Mouse (Mus musculus) cerebellum, postnatal 25 days (tissue): ENCODE measurements around the gene Krtap6-1.
"Not testable (repeated sequence)": the region's sequence is repeated elsewhere in the genome, so short reads cannot be mapped to it uniquely, and the experiment has no call there.

Experiments used
- DNase-seq, 2 experiments: peaks; one replicate each; pipeline ENCODE4 v3.0.0; 2021; ENCODE audit warnings: mixed read lengths in 2 of 2

The Krtap6-1 gene

DNA sequence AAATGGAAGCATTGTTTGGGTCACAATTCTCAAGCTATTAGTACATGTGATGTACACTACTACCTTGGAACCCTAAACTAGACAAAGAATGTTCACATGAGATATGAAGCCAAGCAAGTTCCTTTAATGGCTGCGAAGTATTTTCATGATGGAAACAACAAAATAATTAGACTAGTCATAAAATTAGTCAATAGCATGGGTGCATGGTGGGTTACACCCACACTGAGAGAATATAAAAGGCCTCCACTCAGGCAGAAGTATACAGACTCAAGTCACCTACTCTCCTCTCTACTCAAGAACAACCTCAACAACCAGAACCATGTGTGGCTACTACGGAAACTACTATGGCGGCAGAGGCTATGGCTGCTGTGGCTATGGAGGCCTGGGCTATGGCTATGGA, at the start of gene Krtap6-1:
Gene Krtap6-1 (plus strand): TSS at position 301 of the 400 bp plus-strand sequence.
- not testable (repeated sequence) for DNase-seq

GRCm38 (mm10) chr16:89010659-89011058, 20.8 kb upstream of the Krtap6-1 start, which contains the start of gene Krtap22-2:
TSS of gene Krtap22-2 (minus strand) at chr16:89010759.
- no peak for DNase-seq

DNA sequence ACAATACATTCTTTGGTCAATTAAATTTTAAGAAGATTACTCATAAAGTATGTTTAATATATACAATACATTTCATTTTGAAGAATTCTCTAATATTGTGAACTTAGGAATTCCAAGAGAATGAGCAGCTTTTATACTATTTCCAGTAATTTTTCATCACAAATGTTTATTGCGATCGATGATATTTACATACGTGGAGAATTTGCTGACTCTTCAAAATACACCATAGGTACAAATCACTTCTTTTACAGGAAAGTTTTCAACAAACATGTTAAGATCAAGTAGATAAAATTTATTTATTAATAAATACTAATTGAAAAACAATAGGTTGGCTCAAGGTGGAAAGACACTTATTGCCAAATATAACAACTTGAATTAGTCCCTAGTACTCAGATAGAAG, 17.5 kb upstream of the Krtap6-1 start:
- no peak for DNase-seq

DNA sequence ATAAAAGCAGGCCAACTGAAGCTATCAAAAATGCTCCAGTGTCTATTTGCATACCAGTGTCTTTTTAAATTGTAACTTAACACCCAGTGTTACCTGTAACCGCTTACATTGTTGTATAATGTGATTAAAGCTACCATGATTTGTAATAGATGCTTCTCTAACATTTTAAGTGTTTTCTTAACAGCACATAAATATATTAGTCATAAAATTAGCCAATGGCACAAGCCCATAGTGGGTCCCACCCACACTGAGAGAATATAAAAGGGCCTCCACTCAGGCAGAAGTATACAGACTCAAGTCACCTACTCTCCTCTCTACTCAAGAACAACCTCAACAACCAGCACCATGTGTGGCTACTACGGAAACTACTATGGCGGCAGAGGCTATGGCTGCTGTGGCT, 16.5 kb upstream of the Krtap6-1 start, which contains the start of gene Gm10229:
Gene Gm10229 (plus strand): TSS at position 301 of the 400 bp plus-strand sequence.
- not testable (repeated sequence) for DNase-seq

DNA sequence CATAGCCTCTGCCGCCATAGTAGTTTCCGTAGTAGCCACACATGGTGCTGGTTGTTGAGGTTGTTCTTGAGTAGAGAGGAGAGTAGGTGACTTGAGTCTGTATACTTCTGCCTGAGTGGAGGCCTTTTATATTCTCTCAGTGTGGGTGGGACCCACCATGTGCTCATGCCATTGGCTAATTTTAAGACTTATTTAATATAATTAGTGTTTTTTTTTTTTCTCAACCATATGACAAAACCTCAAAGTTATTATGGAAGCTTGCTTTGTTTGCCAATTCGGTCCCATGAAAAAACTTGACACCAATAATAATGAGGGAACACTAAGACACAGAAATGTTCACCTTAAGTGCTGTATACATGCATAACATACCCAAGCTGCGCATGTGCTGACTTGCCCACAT, 9.9 kb downstream of the Krtap6-1 start, which contains the start of gene Gm10228:
Gene Gm10228 (minus strand): TSS at position 101 of the 400 bp plus-strand sequence.
- not testable (repeated sequence) for DNase-seq

DNA sequence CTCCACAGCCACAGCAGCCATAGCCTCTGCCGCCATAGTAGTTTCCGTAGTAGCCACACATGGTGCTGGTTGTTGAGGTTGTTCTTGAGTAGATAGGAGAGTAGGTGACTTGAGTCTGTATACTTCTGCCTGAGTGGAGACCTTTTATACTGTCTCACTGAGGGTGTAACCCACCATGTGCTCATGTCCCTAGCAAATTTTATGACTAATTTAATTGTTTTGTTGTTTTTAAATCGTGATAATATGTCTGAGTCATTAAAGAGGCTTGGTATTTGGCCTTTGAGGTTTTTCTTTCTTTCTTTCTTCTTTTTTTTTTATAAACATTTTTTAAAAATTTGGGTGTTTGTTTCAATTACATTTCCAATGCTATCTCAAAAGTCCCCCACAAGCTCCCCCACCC, 16.3 kb downstream of the Krtap6-1 start, which contains the start of gene Krtap6-5:
Gene Krtap6-5 (minus strand): TSS at position 101 of the 400 bp plus-strand sequence.
- DNase-seq: no peak

- DNase-seq: not testable (repeated sequence)
Measured at GRCm38 (mm10) chr16:89063902-89064301, 32.4 kb downstream of the Krtap6-1 start, which contains the start of gene 1110025L11Rik. TSS of gene 1110025L11Rik (minus strand) at chr16:89064002.

GRCm38 (mm10) chr16:89071041-89071440, 39.5 kb downstream of the Krtap6-1 start:
- not testable (repeated sequence) for DNase-seq
